Comparison of ENCODE assay signal across 23 mouse cellular contexts in genomic region chr8:89003336-89003896, GRCm38 (mm10). TPM values are rescaled to one million over a fixed set of nuclear protein-coding genes. Genes with fewer than 3 reads are reported as not detected.
DNase-seq lines count a peak whose midpoint lies in the region; ATAC-seq lines count a peak whose summit lies in the region.
"Had no signal": no experiment of that assay in that cellular context is flagged by ENCODE, and none has a peak within 500 bp of the region (broad histone marks: within the 10 kb centered on the region; RNA-seq: fewer than 3 reads in every experiment).

No protein-coding gene starts in this region.

- H3K36me3 ChIP-seq in kidney, embryonic 16.5 days (ENCODE audit: insufficient read depth, low read length) = no peaks in the 10 kb centered on the region
- H3K36me3 ChIP-seq in kidney, embryonic 14.5 days (ENCODE audit: control insufficient read depth, insufficient read depth, low read length) = no peaks in the 10 kb centered on the region
- H3K36me3 ChIP-seq in midbrain, embryonic 11.5 days (ENCODE audit: control insufficient read depth, insufficient read depth, low read length) = no peaks in the 10 kb centered on the region
- no peaks in the 10 kb centered on the region for H3K36me3 ChIP-seq in midbrain, embryonic 13.5 days
- H3K36me3 ChIP-seq: embryonic facial prominence, embryonic 15.5 days; forebrain, embryonic 15.5 days; heart, embryonic 15.5 days; intestine, embryonic 15.5 days had no signal

- no peaks in the 10 kb centered on the region for H3K9me3 ChIP-seq in kidney, embryonic 16.5 days (ENCODE audit: low read length)
- H3K9me3 ChIP-seq in kidney, embryonic 14.5 days (ENCODE audit: control insufficient read depth, low read length) = no peaks in the 10 kb centered on the region
- no peaks in the 10 kb centered on the region for H3K9me3 ChIP-seq in midbrain, embryonic 11.5 days (ENCODE audit: control insufficient read depth, low read length)
- H3K9me3 ChIP-seq in midbrain, embryonic 13.5 days = no peaks in the 10 kb centered on the region
- H3K9me3 ChIP-seq: forebrain, embryonic 15.5 days; heart, embryonic 15.5 days; intestine, embryonic 15.5 days had no signal

- peaks cover 25% of the 10 kb centered on the region for H3K4me1 ChIP-seq in kidney, embryonic 16.5 days (ENCODE audit: insufficient read depth, low read length)
- peaks cover 5% of the 10 kb centered on the region; the same call in 1 of the 2 replicates for H3K4me1 ChIP-seq in kidney, embryonic 14.5 days (ENCODE audit: control insufficient read depth, insufficient read depth, low read length)
- H3K4me1 ChIP-seq in midbrain, embryonic 11.5 days (ENCODE audit: control insufficient read depth, insufficient read depth, low read length) = peaks cover 24% of the 10 kb centered on the region
- H3K4me1 ChIP-seq in midbrain, embryonic 13.5 days (replicated peaks) = peaks cover 32% of the 10 kb centered on the region

- peaks cover 14% of the 10 kb centered on the region for H3K27me3 ChIP-seq in kidney, embryonic 16.5 days (ENCODE audit: insufficient read depth, low read length)
- H3K27me3 ChIP-seq in kidney, embryonic 14.5 days (ENCODE audit: control insufficient read depth, insufficient read depth, low read length) = peaks cover 7% of the 10 kb centered on the region; the same call in 1 of the 2 replicates
- H3K27me3 ChIP-seq in midbrain, embryonic 11.5 days (ENCODE audit: control insufficient read depth, insufficient read depth, low read length) = no peaks in the 10 kb centered on the region; the same call in 1 of the 2 replicates
- peaks cover 35% of the 10 kb centered on the region for H3K27me3 ChIP-seq in midbrain, embryonic 13.5 days
- H3K27me3 ChIP-seq: forebrain, embryonic 15.5 days; intestine, embryonic 15.5 days had no signal

- no peak overlapping the region for H3K4me3 ChIP-seq in kidney, embryonic 16.5 days (ENCODE audit: low read length)
- no peak overlapping the region for H3K4me3 ChIP-seq in kidney, embryonic 14.5 days (ENCODE audit: low read length)
- H3K4me3 ChIP-seq in midbrain, embryonic 11.5 days (ENCODE audit: low read depth, low read length) = no peak overlapping the region
- no peak overlapping the region for H3K4me3 ChIP-seq in midbrain, embryonic 13.5 days (replicated peaks)
- H3K4me3 ChIP-seq: embryonic facial prominence, embryonic 15.5 days; forebrain, embryonic 15.5 days; heart, embryonic 15.5 days; intestine, embryonic 15.5 days; layer of hippocampus, adult 2 months had no signal

- no peak for ATAC-seq in kidney, embryonic 16.5 days (ENCODE audit: low FRiP score, low TSS enrichment)
- no peak for ATAC-seq in kidney, embryonic 14.5 days (ENCODE audit: low FRiP score, low TSS enrichment)
- no peak for ATAC-seq in midbrain, embryonic 11.5 days (ENCODE audit: low FRiP score)
- ATAC-seq in midbrain, embryonic 13.5 days = no peak
- ATAC-seq: forebrain, embryonic 15.5 days; hindbrain, embryonic 16.5 days; intestine, embryonic 15.5 days had no signal

- WGBS in kidney, embryonic 16.5 days = 24% methylated on average over 8 of the region's 8 CpGs
- WGBS in kidney, embryonic 14.5 days = 27% methylated on average over 8 of the region's 8 CpGs
- WGBS in midbrain, embryonic 11.5 days = 9% methylated on average over 8 of the region's 8 CpGs
- 5% methylated on average over 8 of the region's 8 CpGs for WGBS in midbrain, embryonic 13.5 days

- no peak overlapping the region for H3K9ac ChIP-seq in kidney, embryonic 16.5 days (replicated peaks; ENCODE audit: low read length)
- no peak overlapping the region for H3K9ac ChIP-seq in kidney, embryonic 14.5 days (ENCODE audit: low read depth, low read length)
- H3K9ac ChIP-seq in midbrain, embryonic 11.5 days (ENCODE audit: low read length) = no peak overlapping the region
- no peak overlapping the region for H3K9ac ChIP-seq in midbrain, embryonic 13.5 days (replicated peaks)
- H3K9ac ChIP-seq: embryonic facial prominence, embryonic 15.5 days; forebrain, embryonic 15.5 days; heart, embryonic 15.5 days; intestine, embryonic 15.5 days; liver, embryonic 14.5 days had no signal

- peak; percentile 5 for DNase-seq in embryo, embryonic 11 days
- no peak for DNase-seq in embryo, embryonic 10 days (ENCODE audit: low spot score)
- no peak for DNase-seq in midbrain, embryonic 11.5 days (ENCODE audit: low spot score, missing footprints)
- DNase-seq in ZHBTc4 (ENCODE audit: low read depth, low spot score) = peak; percentile 92
- DNase-seq in thymus, postnatal 25 days = no peak
- DNase-seq: adrenal gland, postnatal 10 days; cerebellum, adult 18-20 months; cerebellum, postnatal 14 days; heart, postnatal 36 days; layer of hippocampus, postnatal 36 days; lung, postnatal 4 days; right cerebral cortex, postnatal 25 days; spleen, adult 18-20 months had no signal

- H3K27ac ChIP-seq in kidney, embryonic 16.5 days (ENCODE audit: low read length) = peak overlapping the region; percentile 36
- H3K27ac ChIP-seq in kidney, embryonic 14.5 days (ENCODE audit: low read depth, low read length) = no peak overlapping the region
- H3K27ac ChIP-seq in midbrain, embryonic 11.5 days (ENCODE audit: low read depth, low read length) = no peak overlapping the region; the same call in 1 of the 2 replicates
- H3K27ac ChIP-seq in midbrain, embryonic 13.5 days = no peak overlapping the region
- H3K27ac ChIP-seq: embryonic facial prominence, embryonic 15.5 days; forebrain, embryonic 15.5 days; heart, embryonic 15.5 days; intestine, embryonic 15.5 days; layer of hippocampus, adult 2 months; liver, embryonic 14.5 days had no signal

- H3K4me2 ChIP-seq in kidney, embryonic 16.5 days (replicated peaks; ENCODE audit: low read depth, low read length) = no peak overlapping the region
- H3K4me2 ChIP-seq in kidney, embryonic 14.5 days (replicated peaks; ENCODE audit: low read depth, low read length) = no peak overlapping the region
- H3K4me2 ChIP-seq in midbrain, embryonic 11.5 days = 0 out of 2 replicates have a peak overlapping the region, but pooled peaks have one; percentile 9
- H3K4me2 ChIP-seq in midbrain, embryonic 13.5 days (replicated peaks) = no peak overlapping the region
- H3K4me2 ChIP-seq: embryonic facial prominence, embryonic 15.5 days; forebrain, embryonic 15.5 days; heart, embryonic 15.5 days; intestine, embryonic 15.5 days had no signal

RNA-seq across cellular contexts. Expression of gene Sall1, which starts 40.5 kb away (rescaled TPM):
- polyA plus RNA-seq in kidney, embryonic 16.5 days (2015; fragmentation: Nextera tagmentation; extraction: Ambion mirVana) = 38.7 and 44.4 TPM in 2 replicates
- polyA plus RNA-seq in kidney, embryonic 14.5 days (2014; fragmentation: Nextera tagmentation; extraction: Ambion mirVana) = 44.4 and 64.6 TPM in 2 replicates
- polyA plus RNA-seq in midbrain, embryonic 11.5 days (2014; fragmentation: Nextera tagmentation; extraction: Ambion mirVana) = 17.0 and 17.1 TPM in 2 replicates
- polyA plus RNA-seq in midbrain, embryonic 13.5 days (2015; fragmentation: Nextera tagmentation; extraction: Ambion mirVana) = 9.1 and 11.0 TPM in 2 replicates

Comparison
In these comparisons a context has a peak if more than half of its experiments do, and no peak if none do; other contexts are left out.
1. DNase-seq: peak in embryo, embryonic 11 days (single experiment) and ZHBTc4 (single experiment); none in embryo, embryonic 10 days (single experiment), midbrain, embryonic 11.5 days (single experiment) and thymus, postnatal 25 days (single experiment).